Mouse (Mus musculus) forebrain, embryonic 10.5 days (tissue): ENCODE measurements around the gene Iqcf6. TPM values are rescaled to one million over a fixed set of nuclear protein-coding genes. Genes with fewer than 3 reads are reported as not detected.

Experiments
- DNase-seq: peaks from one replicate; pipeline ENCODE4 v3.0.0-alpha.2; 2017; ENCODE audit warnings: low spot score; ENCODE audit errors: extremely low spot score
- H3K27ac ChIP-seq: fragments of 300-500 bp; sonication (generic); 2 replicates; pipeline ENCODE4 v1.5.1; 2016; ENCODE audit warnings: mild to moderate bottlenecking
- H3K27me3 ChIP-seq: fragments of 300-500 bp; sonication (generic); 2 replicates; pipeline ENCODE4 v1.6.1; 2016; ENCODE audit warnings: mild to moderate bottlenecking; ENCODE audit not compliant: poor library complexity, severe bottlenecking
- H3K36me3 ChIP-seq: fragments of 300-500 bp; sonication (generic); replicated peaks from 2 replicates; pipeline ENCODE4 v1.6.1; 2016; ENCODE audit warnings: mild to moderate bottlenecking, moderate library complexity
- H3K4me1 ChIP-seq: fragments of 300-500 bp; sonication (generic); 2 replicates; pipeline ENCODE4 v1.6.1; 2016
- H3K4me3 ChIP-seq: fragments of 300-500 bp; sonication (generic); 2 replicates; pipeline ENCODE4 v1.5.1; 2016; ENCODE audit warnings: mild to moderate bottlenecking, moderate library complexity
- H3K9me3 ChIP-seq: fragments of 300-500 bp; sonication (generic); 2 replicates; pipeline ENCODE4 v1.6.1; 2016; ENCODE audit warnings: mild to moderate bottlenecking, moderate library complexity
- WGBS: fragments of 180-500 bp; shearing (Covaris S2); methylation state at CpG from one replicate; pipeline ENCODE4 v1.1.7; 2016; 5-methylcytosine and 5-hydroxymethylcytosine counted together
- polyA plus RNA-seq: library from polyadenylated mRNA; unstranded; fragments of >200 nt; fragmentation: Nextera tagmentation; extraction: Ambion mirVana; gene quantifications from 2 replicates; pipeline ENCODE4 v1.2.1, GENCODE M21; 2016

Iqcf6 gene
- polyA plus RNA-seq, 1 experiment from 2014 or later = not detected

GRCm38 (mm10) chr9:106632185-106632584 is 5.8 kb downstream of the Iqcf6 start:
- H3K4me1 ChIP-seq = no peaks in the 10 kb centered on the region
- H3K36me3 ChIP-seq = no peaks in the 10 kb centered on the region
- no peak overlapping the region for H3K4me3 ChIP-seq
- no peaks in the 10 kb centered on the region for H3K27me3 ChIP-seq
- WGBS = 63% methylated on average over 5 of the region's 5 CpGs
- H3K9me3 ChIP-seq = no peaks in the 10 kb centered on the region
- H3K27ac ChIP-seq = no peak overlapping the region
- no peak for DNase-seq

GRCm38 (mm10) chr9:106638154-106638553 is 11.8 kb downstream of the Iqcf6 start:
- H3K27ac ChIP-seq = no peak overlapping the region
- H3K27me3 ChIP-seq = no peaks in the 10 kb centered on the region
- H3K4me3 ChIP-seq = no peak overlapping the region
- DNase-seq = no peak
- no peaks in the 10 kb centered on the region for H3K9me3 ChIP-seq
- no peaks in the 10 kb centered on the region for H3K4me1 ChIP-seq
- no peaks in the 10 kb centered on the region for H3K36me3 ChIP-seq
- 91% methylated on average over 8 of the region's 8 CpGs for WGBS

GRCm38 (mm10) chr9:106641346-106641745 is 15.0 kb downstream of the Iqcf6 start:
- H3K9me3 ChIP-seq = no peaks in the 10 kb centered on the region
- H3K27me3 ChIP-seq = no peaks in the 10 kb centered on the region
- 59% methylated on average over 5 of the region's 5 CpGs for WGBS
- no peaks in the 10 kb centered on the region for H3K4me1 ChIP-seq
- H3K4me3 ChIP-seq = no peak overlapping the region
- no peaks in the 10 kb centered on the region for H3K36me3 ChIP-seq
- H3K27ac ChIP-seq = no peak overlapping the region
- no peak for DNase-seq

GRCm38 (mm10) chr9:106643128-106643527 is 16.7 kb downstream of the Iqcf6 start:
- WGBS = 36% methylated on average over 7 of the region's 7 CpGs
- Histone ChIP-seq H3K27me3 (peaks cover 8% of the 10 kb centered on the region; the same call in 1 of the 2 replicates), H3K4me1 (no peaks in the 10 kb centered on the region), H3K9me3 (no peaks in the 10 kb centered on the region), H3K36me3 (no peaks in the 10 kb centered on the region), H3K4me3 (no peak overlapping the region), H3K27ac (no peak overlapping the region)
- peak; percentile 77 for DNase-seq

- Histone ChIP-seq H3K4me3 (no peak overlapping the region), H3K27me3 (peaks cover 8% of the 10 kb centered on the region; the same call in 1 of the 2 replicates), H3K4me1 (no peaks in the 10 kb centered on the region), H3K36me3 (no peaks in the 10 kb centered on the region), H3K9me3 (no peaks in the 10 kb centered on the region), H3K27ac (no peak overlapping the region)
- 71% methylated on average over 6 of the region's 6 CpGs for WGBS
- DNase-seq = no peak
These were observed 17.4 kb downstream of the Iqcf6 start for GRCm38 (mm10) chr9:106643787-106644186.

- H3K9me3 ChIP-seq = no peaks in the 10 kb centered on the region
- WGBS = 82% methylated on average over 9 of the region's 9 CpGs
- H3K36me3 ChIP-seq = no peaks in the 10 kb centered on the region
- H3K4me1 ChIP-seq = no peaks in the 10 kb centered on the region
- no peak overlapping the region for H3K4me3 ChIP-seq
- no peak for DNase-seq
- H3K27ac ChIP-seq = no peak overlapping the region
- peaks cover 8% of the 10 kb centered on the region; the same call in 1 of the 2 replicates for H3K27me3 ChIP-seq
These were observed 19.4 kb downstream of the Iqcf6 start for GRCm38 (mm10) chr9:106645684-106646271.

GRCm38 (mm10) chr9:106647226-106647625 is 20.8 kb downstream of the Iqcf6 start:
- H3K4me3 ChIP-seq = no peak overlapping the region
- peaks cover 8% of the 10 kb centered on the region; the same call in 1 of the 2 replicates for H3K27me3 ChIP-seq
- no peaks in the 10 kb centered on the region for H3K4me1 ChIP-seq
- DNase-seq = no peak
- no peaks in the 10 kb centered on the region for H3K36me3 ChIP-seq
- WGBS = 81% methylated on average over 27 of the region's 27 CpGs
- H3K9me3 ChIP-seq = no peaks in the 10 kb centered on the region
- H3K27ac ChIP-seq = no peak overlapping the region

- Histone ChIP-seq H3K36me3 (no peaks in the 10 kb centered on the region), H3K4me1 (peaks cover 28% of the 10 kb centered on the region), H3K27me3 (peaks cover 43% of the 10 kb centered on the region), H3K27ac (no peak overlapping the region), H3K4me3 (no peak overlapping the region), H3K9me3 (no peaks in the 10 kb centered on the region)
- WGBS = 83% methylated on average over 1 of the region's 1 CpGs
- no peak for DNase-seq
These were observed 26.3 kb downstream of the Iqcf6 start for GRCm38 (mm10) chr9:106652720-106653119.

- Histone ChIP-seq H3K36me3 (peaks cover 24% of the 10 kb centered on the region), H3K27me3 (peaks cover 45% of the 10 kb centered on the region), H3K9me3 (no peaks in the 10 kb centered on the region), H3K27ac (peak within 1 kb of the TSS; percentile 26; the same call in 1 of the 2 replicates), H3K4me3 (peak within 1 kb of the TSS; percentile 56), H3K4me1 (peaks cover 58% of the 10 kb centered on the region)
- DNase-seq = peak; percentile 81
- WGBS = 1% methylated on average over 43 of the region's 44 CpGs
These were observed 29.7 kb downstream of the Iqcf6 start, which contains the start of gene Grm2 for GRCm38 (mm10) chr9:106655884-106656720. Gene Grm2 (minus strand): TSS chr9:106656082.

GRCm38 (mm10) chr9:106656820-106657219 is 30.4 kb downstream of the Iqcf6 start:
- WGBS = 35% methylated on average over 5 of the region's 5 CpGs
- no peak overlapping the region for H3K27ac ChIP-seq
- no peak for DNase-seq
- peaks cover 62% of the 10 kb centered on the region for H3K4me1 ChIP-seq
- no peak overlapping the region for H3K4me3 ChIP-seq
- H3K9me3 ChIP-seq = no peaks in the 10 kb centered on the region
- H3K36me3 ChIP-seq = peaks cover 31% of the 10 kb centered on the region
- peaks cover 45% of the 10 kb centered on the region for H3K27me3 ChIP-seq

GRCm38 (mm10) chr9:106657592-106657991 is 31.2 kb downstream of the Iqcf6 start:
- H3K4me1 ChIP-seq = peaks cover 62% of the 10 kb centered on the region
- WGBS = 46% methylated on average over 5 of the region's 5 CpGs

GRCm38 (mm10) chr9:106659441-106659840 is 33.1 kb downstream of the Iqcf6 start:
- 25% methylated on average over 7 of the region's 7 CpGs for WGBS
- peaks cover 64% of the 10 kb centered on the region for H3K4me1 ChIP-seq

More at GRCm38 (mm10) chr9:106657592-106657991, 31.2 kb downstream of the Iqcf6 start:
- H3K36me3 ChIP-seq = peaks cover 39% of the 10 kb centered on the region
- no peak overlapping the region for H3K4me3 ChIP-seq
- H3K27ac ChIP-seq = no peak overlapping the region
- H3K27me3 ChIP-seq = peaks cover 45% of the 10 kb centered on the region
- H3K9me3 ChIP-seq = no peaks in the 10 kb centered on the region
- DNase-seq = no peak

GRCm38 (mm10) chr9:106659935-106660334 is 33.6 kb downstream of the Iqcf6 start:
- WGBS = 54% methylated on average over 1 of the region's 1 CpGs
- no peak overlapping the region for H3K27ac ChIP-seq
- peaks cover 31% of the 10 kb centered on the region for H3K27me3 ChIP-seq
- no peak overlapping the region for H3K4me3 ChIP-seq
- H3K36me3 ChIP-seq = peaks cover 45% of the 10 kb centered on the region
- no peak for DNase-seq
- H3K4me1 ChIP-seq = peaks cover 67% of the 10 kb centered on the region
- H3K9me3 ChIP-seq = no peaks in the 10 kb centered on the region

More at GRCm38 (mm10) chr9:106659441-106659840, 33.1 kb downstream of the Iqcf6 start:
- Histone ChIP-seq H3K27ac (peak overlapping the region; percentile 51; the same call in 1 of the 2 replicates), H3K4me3 (no peak overlapping the region), H3K36me3 (peaks cover 42% of the 10 kb centered on the region), H3K9me3 (no peaks in the 10 kb centered on the region), H3K27me3 (peaks cover 36% of the 10 kb centered on the region)
- DNase-seq = peak; percentile 20
